Mouse (Mus musculus) Patski (cell line): ENCODE results near the gene Asb1. TPM values are rescaled to one million over a fixed set of nuclear protein-coding genes. Genes with fewer than 3 reads are reported as not detected.
A peak's percentile ranks its signal among the peaks of the same experiment; 100 is the strongest.

Experiments
- ATAC-seq: fragments of 100-300 bp; one replicate; pipeline ENCODE4 v1.8.0; 2021
- CTCF ChIA-PET: fragments of 350-600 bp; sonication (Branson Sonifier 250); formaldehyde crosslinking; loops from one replicate; lab custom pipeline; 2022; ENCODE audit warnings: inconsistent platforms; lab: Charles Lee
- POLR2A ChIA-PET: fragments of 350-600 bp; sonication (Branson Sonifier 250); formaldehyde crosslinking; loops from one replicate; lab custom pipeline; 2022; ENCODE audit warnings: antibody characterized with exemption, inconsistent platforms; lab: Charles Lee
- DNase-seq: peaks from one replicate; pipeline ENCODE4 v3.0.0-alpha.2; 2011; ENCODE audit warnings: low read depth, low spot score
- H3K27me3 ChIP-seq: fragments of 371-371 bp; one replicate; pipeline ENCODE4 v1.5.1; 2021
- CTCF ChIP-seq: fragments of 100-300 bp; IDR thresholded peaks from one replicate; pipeline ENCODE4 v1.5.1; 2021
- in situ Hi-C: fragments of 300-500 bp; cut with MboI; formaldehyde crosslinking; loops from 3 replicates; pipeline ENCODE4 v1.11.1; 2018; ENCODE audit warnings: low pct_unique_long_range_greater_than_20kb, mixed read lengths
- polyA plus RNA-seq: library from polyadenylated mRNA; unstranded; gene quantifications from one replicate; pipeline ENCODE4 v1.2.3, GENCODE M21; 2021

The Asb1 gene
- polyA plus RNA-seq, 1 experiment from 2014 or later: 15.4 TPM

- H3K27me3 ChIP-seq: no peaks in the 10 kb centered on the region
- ChIA-PET POLR2A (no interaction called here), CTCF (interaction anchor here (0.6 to 1.1 kb wide), 2 partner anchors 10 to 12 kb away, joined by 3 read pairs; no protein-coding TSS in a partner anchor)
- DNase-seq: no peak
- no peak for ATAC-seq
- TF ChIP-seq CTCF: no peak
- in situ Hi-C loops: no loop called here
Measured at GRCm38 (mm10) chr1:91530166-91530565, 10.2 kb upstream of the Asb1 start.

- no peaks in the 10 kb centered on the region for H3K27me3 ChIP-seq
- CTCF ChIA-PET: interaction anchor here (0.9 kb wide), 1 partner anchor 27 kb away, joined by 3 read pairs; no protein-coding TSS in a partner anchor
- ATAC-seq: no peak
- no peak for TF ChIP-seq CTCF
- in situ Hi-C loops: no loop called here
- no peak for DNase-seq
- POLR2A ChIA-PET: no interaction called here
Measured at GRCm38 (mm10) chr1:91532243-91532642, 8.1 kb upstream of the Asb1 start.

GRCm38 (mm10) chr1:91532892-91533291 is 7.5 kb upstream of the Asb1 start:
- no peak for ATAC-seq
- DNase-seq: no peak
- in situ Hi-C loops: no loop called here
- H3K27me3 ChIP-seq: no peaks in the 10 kb centered on the region
- CTCF ChIA-PET: interaction anchor here (0.9 to 1.5 kb wide), 2 partner anchors 17 to 28 kb away, joined by 3 to 6 read pairs; no protein-coding TSS in a partner anchor
- POLR2A ChIA-PET: no interaction called here
- no peak for TF ChIP-seq CTCF

DNA sequence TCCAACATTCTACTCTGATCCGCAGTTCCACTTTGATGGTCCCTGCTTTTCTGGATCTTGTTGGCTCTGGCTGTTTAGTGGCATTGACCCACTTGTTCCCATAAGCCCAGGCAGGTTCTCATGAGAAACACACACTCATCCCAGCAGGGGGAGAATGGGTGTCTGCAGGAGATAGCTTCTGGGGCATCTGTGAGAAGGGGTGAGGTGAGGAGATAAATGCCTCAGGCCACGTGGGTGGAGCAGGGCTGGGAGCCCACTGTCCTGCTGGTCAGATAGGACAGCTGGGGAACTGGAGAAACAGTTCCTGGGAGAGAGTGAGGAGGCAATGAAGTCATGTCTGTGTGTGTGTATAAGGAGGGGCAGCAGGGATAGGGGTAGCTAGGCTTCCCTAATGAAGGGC is 6.9 kb upstream of the Asb1 start:
- in situ Hi-C loops: no loop called here
- DNase-seq: no peak

GRCm38 (mm10) chr1:91533961-91534723 is 6.2 kb upstream of the Asb1 start:
- H3K27me3 ChIP-seq: no peaks in the 10 kb centered on the region
- ChIA-PET CTCF (interaction anchor here (0.9 to 1.5 kb wide), 2 partner anchors 9 to 18 kb away, joined by 4 to 6 read pairs; no protein-coding TSS in a partner anchor), POLR2A (interaction anchor here (1.2 kb wide), 1 partner anchor 25 kb away, joined by 3 read pairs; no protein-coding TSS in a partner anchor)
- in situ Hi-C loops: no loop called here
- DNase-seq: no peak
- no peak for TF ChIP-seq CTCF
- ATAC-seq: no peak

More for the DNA sequence above, 6.9 kb upstream of the Asb1 start:
- ChIA-PET CTCF (interaction anchor here (0.9 to 1.5 kb wide), 2 partner anchors 9 to 17 kb away, joined by 4 to 6 read pairs; no protein-coding TSS in a partner anchor), POLR2A (no interaction called here)
- no peak for ATAC-seq
- no peaks in the 10 kb centered on the region for H3K27me3 ChIP-seq
- no peak for TF ChIP-seq CTCF

DNA sequence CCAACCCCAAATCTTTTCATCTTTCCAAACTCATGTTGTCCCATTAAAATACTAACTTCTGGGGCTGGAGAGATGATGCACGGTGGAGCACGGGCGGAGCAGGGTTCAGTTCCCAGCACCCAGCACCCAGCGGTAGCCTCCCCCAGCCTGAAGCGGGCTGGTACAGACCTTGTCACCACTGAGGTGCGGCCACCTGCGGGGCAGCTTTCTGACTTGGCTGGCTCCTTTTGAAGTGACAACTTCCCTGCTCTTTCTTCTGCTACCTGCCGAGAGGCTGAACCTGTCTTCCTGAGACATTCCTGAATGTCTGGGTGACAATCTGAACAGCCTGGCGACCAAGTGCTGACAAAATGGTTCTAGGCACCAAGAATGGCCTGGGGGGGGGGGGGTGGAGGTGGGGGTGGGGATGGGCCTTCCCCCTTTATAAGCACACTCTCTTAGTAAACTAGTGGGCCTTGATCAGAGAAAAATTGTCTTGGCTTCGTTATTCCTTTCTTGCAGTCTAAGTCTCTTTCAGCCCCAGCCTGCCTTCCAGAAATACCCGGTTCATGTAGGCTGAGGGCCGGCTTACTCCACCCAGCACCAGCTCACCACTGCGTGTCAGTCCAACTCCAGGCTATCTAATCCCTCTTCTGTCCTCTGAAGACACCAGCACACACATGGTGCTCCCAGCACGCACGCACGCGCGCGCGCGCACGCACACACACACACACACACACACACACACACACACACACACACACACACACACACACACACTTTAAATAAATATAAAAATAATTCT is 2.4 kb upstream of the Asb1 start:
- DNase-seq: no peak
- no peaks in the 10 kb centered on the region for H3K27me3 ChIP-seq
- POLR2A ChIA-PET: no interaction called here
- in situ Hi-C loops: no loop called here
- no peak for ATAC-seq
- CTCF ChIA-PET: no interaction called here
- TF ChIP-seq CTCF: no peak

GRCm38 (mm10) chr1:91538570-91538929 is 1.8 kb upstream of the Asb1 start:
- ChIA-PET POLR2A (no interaction called here), CTCF (interaction anchor here (1.3 kb wide), 1 partner anchor 23 kb away, joined by 3 read pairs; no protein-coding TSS in a partner anchor)
- no peak for ATAC-seq
- no peak for DNase-seq
- TF ChIP-seq CTCF: no peak
- in situ Hi-C loops: no loop called here
- no peaks in the 10 kb centered on the region for H3K27me3 ChIP-seq

- POLR2A ChIA-PET: interaction anchor here (0.6 kb wide), 1 partner anchor 351 kb away, joined by 3 read pairs; no protein-coding TSS in a partner anchor
- H3K27me3 ChIP-seq: no peaks in the 10 kb centered on the region
- TF ChIP-seq CTCF: no peak
- in situ Hi-C loops: no loop called here
- CTCF ChIA-PET: interaction anchor here (1.3 kb wide), 1 partner anchor 22 kb away, joined by 3 read pairs; no protein-coding TSS in a partner anchor
- ATAC-seq: no peak
- DNase-seq: no peak
Measured at GRCm38 (mm10) chr1:91539246-91539645, 1.1 kb upstream of the Asb1 start.

DNA sequence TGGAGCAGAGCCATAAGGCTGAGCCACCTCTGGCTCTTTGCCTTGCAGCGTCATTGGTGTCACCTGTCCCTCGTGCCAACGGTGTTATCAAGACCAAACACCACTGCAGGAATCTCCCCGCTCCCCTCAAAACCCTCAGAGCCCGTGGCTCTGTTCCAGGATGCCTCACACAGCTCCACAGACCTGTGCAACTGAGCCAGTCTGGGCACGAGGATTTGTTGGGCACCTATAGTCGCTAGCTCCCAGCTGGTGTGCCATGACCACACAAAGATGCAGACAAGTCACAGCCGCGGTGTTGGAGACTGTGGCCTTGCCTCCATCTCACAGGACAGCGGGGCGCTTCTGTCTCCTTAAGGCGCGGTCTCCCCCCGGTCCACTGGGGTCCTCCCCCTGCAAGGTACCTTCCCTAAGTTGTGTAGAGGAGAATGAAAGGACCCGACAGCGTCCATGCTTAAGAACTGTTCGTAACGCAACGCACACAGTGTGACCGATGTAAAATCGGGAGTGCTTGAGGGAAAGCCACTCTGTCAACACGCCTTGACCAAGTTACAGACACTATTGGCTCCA is 557 bp upstream of the Asb1 start:
- ChIA-PET CTCF (interaction anchor here (1.3 kb wide), 1 partner anchor 22 kb away, joined by 3 read pairs; no protein-coding TSS in a partner anchor), POLR2A (no interaction called here)
- H3K27me3 ChIP-seq: no peaks in the 10 kb centered on the region
- no peak for TF ChIP-seq CTCF
- no peak for DNase-seq
- in situ Hi-C loops: no loop called here
- ATAC-seq: peak; percentile 19

GRCm38 (mm10) chr1:91541042-91541592 is 773 bp downstream of the Asb1 start:
- in situ Hi-C loops: no loop called here
- ChIA-PET POLR2A (interaction anchor here (0.5 to 1.2 kb wide), 2 partner anchors 19 to 931 kb away, joined by 3 to 4 read pairs; no protein-coding TSS in a partner anchor), CTCF (interaction anchor here (1.2 kb wide), 2 partner anchors 15 to 18 kb away, joined by 3 read pairs; no protein-coding TSS in a partner anchor)
- no peak for TF ChIP-seq CTCF
- DNase-seq: no peak
- no peaks in the 10 kb centered on the region for H3K27me3 ChIP-seq
- ATAC-seq: peak; percentile 4
